Mouse (Mus musculus): ENCODE measurements around the gene Cmah.

Gene Cmah

GRCm38 (mm10) chr13:24419560-24420250 is 92.5 kb downstream of the Cmah start:
- no peak for DNase-seq

GRCm38 (mm10) chr13:24421987-24422386 is 94.8 kb downstream of the Cmah start:
- no peak for DNase-seq

GRCm38 (mm10) chr13:24430215-24430614 is 103.0 kb downstream of the Cmah start:
- no peak for DNase-seq

GRCm38 (mm10) chr13:24431593-24431992 is 104.4 kb downstream of the Cmah start:
- no peak for DNase-seq

- no peak for DNase-seq
Observed at GRCm38 (mm10) chr13:24442272-24442671, 115.1 kb downstream of the Cmah start.

- DNase-seq = no peak
Observed at GRCm38 (mm10) chr13:24443763-24444347, 116.7 kb downstream of the Cmah start.

- no peak for DNase-seq
Observed at GRCm38 (mm10) chr13:24444709-24445108, 117.5 kb downstream of the Cmah start.

- DNase-seq = no peak
Observed at GRCm38 (mm10) chr13:24445166-24445565, 118.0 kb downstream of the Cmah start.

- no peak for DNase-seq
Observed at GRCm38 (mm10) chr13:24446081-24446480, 118.9 kb downstream of the Cmah start.

- DNase-seq = no peak
Observed at GRCm38 (mm10) chr13:24447043-24447442, 119.8 kb downstream of the Cmah start.

GRCm38 (mm10) chr13:24448578-24448977 is 121.4 kb downstream of the Cmah start:
- DNase-seq = no peak

- DNase-seq = no peak
Observed at GRCm38 (mm10) chr13:24451455-24451854, 124.3 kb downstream of the Cmah start.

- no peak for DNase-seq
Observed at GRCm38 (mm10) chr13:24453737-24454136, 126.5 kb downstream of the Cmah start.

GRCm38 (mm10) chr13:24456385-24456784 is 129.2 kb downstream of the Cmah start:
- DNase-seq = no peak

- DNase-seq = no peak
Observed at GRCm38 (mm10) chr13:24460517-24460916, 133.3 kb downstream of the Cmah start.

- DNase-seq = no peak
Observed at GRCm38 (mm10) chr13:24463767-24464166, 136.6 kb downstream of the Cmah start.

GRCm38 (mm10) chr13:24466027-24466426 is 138.8 kb downstream of the Cmah start:
- DNase-seq = no peak

- no peak for DNase-seq
Observed at GRCm38 (mm10) chr13:24467806-24468205, 140.6 kb downstream of the Cmah start.

GRCm38 (mm10) chr13:24477564-24477963 is 150.4 kb downstream of the Cmah start:
- no peak for DNase-seq

- no peak for DNase-seq
Observed at GRCm38 (mm10) chr13:24479516-24479915, 152.3 kb downstream of the Cmah start.

- DNase-seq = no peak
Observed at GRCm38 (mm10) chr13:24480824-24481223, 153.6 kb downstream of the Cmah start.

GRCm38 (mm10) chr13:24481615-24482295 is 154.6 kb downstream of the Cmah start:
- DNase-seq = peak; percentile 2

- no peak for DNase-seq
Observed at GRCm38 (mm10) chr13:24483691-24484090, 156.5 kb downstream of the Cmah start.

GRCm38 (mm10) chr13:24484811-24485210 is 157.6 kb downstream of the Cmah start:
- no peak for DNase-seq

Measured in cerebellum, adult 11 months (tissue).